Comparison of ENCODE assay signal across 36 mouse cellular contexts in genomic region chr14:69464465-69464864, GRCm38 (mm10). TPM values are rescaled to one million over a fixed set of nuclear protein-coding genes. Genes with fewer than 3 reads are reported as not detected.
"Had no signal": no experiment of that assay in that cellular context is flagged by ENCODE, and none has a peak within 500 bp of the region (broad histone marks: within the 10 kb centered on the region; RNA-seq: fewer than 3 reads in every experiment).

No protein-coding gene starts in this region.

RNA-seq across cellular contexts. Expression of gene Gm16867, which starts 38.7 kb away (rescaled TPM):
- total RNA-seq: hindbrain, postnatal 0 days had no signal
- polyA plus RNA-seq: heart, embryonic 11.5 days; heart, embryonic 13.5 days; heart, embryonic 14.5 days; heart, embryonic 15.5 days; hindbrain, embryonic 10.5 days; hindbrain, embryonic 11.5 days; hindbrain, embryonic 12.5 days; hindbrain, embryonic 13.5 days; hindbrain, embryonic 14.5 days; hindbrain, embryonic 15.5 days; hindbrain, embryonic 16.5 days; hindbrain, postnatal 0 days; intestine, embryonic 14.5 days; intestine, embryonic 15.5 days; intestine, embryonic 16.5 days; intestine, postnatal 0 days; kidney, embryonic 14.5 days; kidney, embryonic 15.5 days; kidney, embryonic 16.5 days had no signal

RNA-seq across cellular contexts. Expression of gene Gm27179, which starts 47.9 kb away (rescaled TPM):
- total RNA-seq: heart, postnatal 25 days; heart, postnatal 36 days; heart, postnatal 4 days; hematopoietic stem cell, adult 5-6 weeks; hindbrain, postnatal 0 days; layer of hippocampus, adult 18-20 months; layer of hippocampus, adult 2 months; layer of hippocampus, adult 8-10 months; layer of hippocampus, postnatal 10 days; layer of hippocampus, postnatal 14 days; layer of hippocampus, postnatal 36 days; left cerebral cortex, adult 18-20 months; left cerebral cortex, adult 2 months; left cerebral cortex, adult 8-10 months had no signal
- polyA plus RNA-seq: heart, embryonic 10.5 days; heart, embryonic 11.5 days; heart, embryonic 12.5 days; heart, embryonic 13.5 days; heart, embryonic 14.5 days; heart, embryonic 15.5 days; hindbrain, embryonic 11.5 days; hindbrain, embryonic 12.5 days; hindbrain, embryonic 13.5 days; hindbrain, embryonic 14.5 days; hindbrain, embryonic 15.5 days; hindbrain, embryonic 16.5 days; hindbrain, postnatal 0 days; inflammation-experienced regulatory T-cells, adult 6 months; intestine, embryonic 14.5 days; intestine, embryonic 15.5 days; intestine, embryonic 16.5 days; intestine, postnatal 0 days; kidney, embryonic 14.5 days; kidney, embryonic 15.5 days; kidney, embryonic 16.5 days; kidney, postnatal 0 days had no signal
